Mouse (Mus musculus) regulatory T cell (primary cell): ENCODE data around the gene Mrpl10.

ENCODE experiments used
- in situ Hi-C: fragments of 300-600 bp; cut with MboI, MseI; formaldehyde crosslinking; loops from one replicate; pipeline ENCODE4 v1.15.1; 2025; ENCODE audit warnings: high pct_unique_total_duplicates

Mrpl10 gene

DNA sequence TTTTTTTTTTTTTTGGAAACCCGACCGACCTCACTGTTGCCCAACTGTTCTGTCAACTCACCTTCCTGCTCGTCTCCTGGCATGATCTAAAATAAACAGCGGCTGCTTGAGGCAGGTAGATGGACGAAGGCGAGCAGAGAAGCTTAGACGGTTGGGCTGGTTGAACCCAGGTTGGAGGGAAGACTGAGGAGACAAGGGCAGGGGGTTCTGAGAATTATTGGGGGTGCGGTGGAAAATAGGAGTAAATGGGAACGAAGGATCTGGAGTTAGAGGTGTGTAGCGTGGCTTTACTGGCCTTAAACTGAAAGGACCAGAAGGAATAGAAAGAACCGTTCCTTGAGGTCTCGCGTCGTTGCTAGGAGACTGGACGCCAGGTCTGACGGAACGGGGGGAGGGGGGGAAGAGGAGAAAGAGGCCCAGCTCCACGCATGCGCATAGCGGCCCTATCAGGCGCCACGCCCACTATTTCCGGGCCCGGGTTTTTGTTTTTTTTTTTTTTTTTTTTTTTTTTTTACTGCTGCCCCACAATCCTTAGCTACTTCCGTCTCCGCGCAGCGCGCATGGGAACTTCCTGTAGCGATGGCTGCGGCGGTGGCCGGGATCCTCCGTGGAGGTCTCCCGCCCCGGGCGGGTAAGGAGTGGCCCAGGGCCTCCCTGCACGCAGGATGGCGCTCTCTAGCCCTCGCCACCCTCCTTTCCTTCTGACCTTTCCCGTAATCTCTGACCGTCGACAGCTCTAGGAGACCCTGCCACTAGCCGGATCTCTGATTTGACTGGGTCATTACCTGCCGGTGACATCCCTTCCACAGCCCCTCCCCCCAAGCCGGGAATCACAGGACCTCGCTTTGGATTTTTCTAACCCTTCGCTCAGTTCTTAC lies at the start of gene Mrpl10, which contains the start of gene Lrrc46:
Mrpl10 (plus strand) TSS at position 539 of the 878 bp plus-strand sequence.
Lrrc46 (minus strand) TSS at position 386 of the 878 bp plus-strand sequence.
- in situ Hi-C loops = no loop called here

DNA sequence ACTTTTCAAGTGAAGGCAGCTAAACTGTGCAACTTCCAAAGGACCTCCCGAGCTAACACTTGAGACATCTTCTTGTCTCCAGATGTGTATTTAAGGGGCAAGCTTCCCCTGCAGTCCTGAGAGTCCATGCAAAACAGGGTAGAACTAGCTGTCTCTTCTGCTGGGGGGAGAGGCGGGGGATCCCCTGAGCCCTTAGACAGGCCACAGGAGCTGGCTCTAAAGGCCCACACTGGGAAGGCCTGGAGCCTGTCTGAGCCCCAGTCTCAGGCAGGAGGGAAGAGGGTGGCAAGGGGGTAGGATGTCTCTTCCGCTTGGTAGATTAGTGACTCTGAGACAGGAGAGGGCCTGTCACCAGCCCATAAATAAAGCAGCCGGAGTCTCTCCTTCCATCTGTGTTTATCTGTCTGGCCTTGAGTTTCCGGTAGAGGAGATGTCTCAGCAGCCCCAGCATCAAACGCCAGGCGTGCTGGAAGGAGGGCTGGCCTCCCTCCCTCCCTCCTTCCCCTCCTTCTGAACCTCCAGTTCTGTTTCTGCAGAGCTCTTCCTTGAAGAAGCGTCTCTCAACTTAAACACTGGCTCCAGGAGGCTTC lies 48.5 kb upstream of the Mrpl10 start:
- in situ Hi-C loops = no loop called here

DNA sequence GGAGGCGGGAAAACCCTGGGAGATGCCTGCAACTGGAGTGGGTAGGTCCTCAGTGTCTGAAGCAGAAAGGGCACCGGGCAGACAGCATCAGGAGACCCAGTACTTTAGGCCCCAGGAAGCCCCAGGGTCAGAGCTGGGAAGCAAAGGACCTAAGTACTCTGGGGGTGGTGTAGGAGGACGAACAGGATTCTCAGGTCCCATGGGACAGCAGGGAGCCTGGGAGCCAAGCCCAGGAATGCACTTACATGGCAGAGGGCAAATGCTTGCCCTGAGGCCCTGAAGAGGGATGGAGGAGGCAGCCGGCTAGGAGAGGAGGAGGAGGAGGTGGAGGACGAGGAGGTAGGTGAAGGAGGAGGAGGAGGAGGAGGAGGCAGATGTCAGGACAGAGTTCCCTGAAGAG lies 46.3 kb upstream of the Mrpl10 start:
- in situ Hi-C loops = no loop called here

DNA sequence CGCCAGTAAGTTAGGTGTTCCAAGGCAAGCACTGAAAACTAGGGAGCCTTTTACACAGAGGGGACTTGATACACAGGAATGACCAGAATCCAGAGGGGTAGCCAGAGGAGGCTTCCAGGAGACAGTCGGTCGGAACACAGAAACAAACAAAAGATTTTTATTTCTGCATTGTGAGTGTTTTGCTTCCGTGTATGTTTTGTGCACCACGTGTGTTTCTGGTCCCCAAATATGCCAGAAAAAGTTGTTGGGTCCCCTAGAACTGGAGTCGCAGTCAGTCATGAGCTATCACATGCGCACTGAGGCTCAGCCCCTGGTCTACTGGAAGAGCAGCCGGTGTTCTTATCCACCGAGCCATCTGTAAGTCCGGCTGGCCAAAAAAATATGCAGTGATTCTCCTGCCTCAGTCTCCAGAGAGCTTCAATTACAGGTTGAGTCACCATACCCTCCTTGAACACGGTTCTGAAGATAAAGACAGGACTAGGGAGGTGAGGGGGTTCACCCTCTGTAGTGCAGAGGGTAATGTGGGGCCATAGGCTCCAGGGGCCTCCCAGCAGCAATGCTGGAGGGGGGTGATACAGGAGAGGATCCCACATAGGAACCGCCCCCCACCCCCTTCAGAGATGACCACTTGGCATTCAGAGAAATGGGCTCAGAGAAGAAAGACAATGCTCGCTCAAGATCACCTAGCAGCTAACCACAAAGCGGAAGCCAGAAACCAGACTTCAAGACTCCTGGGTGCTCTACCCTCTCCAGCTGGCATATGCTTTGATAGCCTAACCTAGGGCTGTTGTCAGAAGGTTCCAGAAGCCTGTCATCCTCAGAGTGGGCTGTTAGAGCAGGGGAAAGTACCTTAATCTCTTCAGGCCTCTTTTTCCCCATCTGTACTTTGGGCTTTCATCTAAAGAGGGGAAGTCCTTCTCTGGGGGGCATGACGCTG lies 45.3 kb upstream of the Mrpl10 start:
- in situ Hi-C loops = no loop called here

DNA sequence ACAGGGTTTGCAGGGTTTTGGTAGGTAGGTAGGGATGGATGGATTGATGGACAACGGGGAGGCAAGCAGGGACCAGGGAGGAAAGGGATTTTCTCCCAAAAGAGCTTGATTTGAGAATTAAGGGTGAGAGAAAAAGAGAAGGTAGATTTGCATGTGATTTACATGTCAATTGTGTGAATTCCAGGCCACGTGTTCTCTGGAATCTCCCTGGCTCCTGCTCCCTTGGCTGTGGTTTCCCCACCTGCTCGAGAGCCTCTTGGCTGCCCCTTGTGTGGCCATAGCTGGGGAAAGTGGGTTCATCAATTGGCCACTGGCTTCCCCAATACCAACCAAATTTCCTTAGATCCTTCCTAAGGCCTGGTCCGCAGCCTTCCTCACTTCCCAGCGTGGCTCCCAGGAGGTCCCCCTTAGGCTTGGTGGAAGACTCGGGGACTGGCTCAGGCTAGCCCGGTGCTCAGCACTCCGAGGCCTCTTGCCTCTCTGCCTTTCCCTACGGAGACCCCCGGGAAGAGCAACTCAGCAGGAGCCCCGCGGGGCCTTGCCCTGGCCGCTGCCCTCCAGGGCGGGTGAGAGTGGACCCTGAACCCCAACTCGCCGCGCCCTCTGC lies 44.5 kb upstream of the Mrpl10 start:
- in situ Hi-C loops = no loop called here

DNA sequence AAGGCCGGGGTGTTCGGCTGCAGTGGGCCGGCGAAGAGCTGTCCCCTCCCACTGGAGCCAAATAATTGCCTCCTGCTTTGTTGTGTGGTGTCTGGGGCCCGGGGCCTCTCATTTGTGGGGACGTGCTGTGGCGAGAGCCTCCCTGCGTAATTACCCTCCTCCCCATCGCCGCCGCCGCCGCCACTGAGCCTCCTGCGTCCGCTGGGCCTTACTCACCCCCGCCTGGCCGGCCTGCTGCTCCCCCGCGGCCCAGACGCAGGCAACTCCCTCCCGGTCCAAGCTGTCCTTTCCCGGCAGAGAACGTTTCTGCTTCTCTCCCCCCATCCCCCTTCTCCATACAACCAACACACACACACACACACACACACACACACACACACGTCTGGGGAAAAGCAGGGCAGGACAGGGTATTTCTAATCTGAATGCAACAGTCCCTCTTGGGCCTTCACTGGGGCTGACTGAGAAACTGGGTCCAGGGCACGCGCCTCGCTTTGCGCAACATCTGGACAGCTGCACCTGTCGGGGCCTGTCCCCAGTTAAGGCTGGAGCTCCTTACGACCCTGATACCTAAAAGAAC lies 43.9 kb upstream of the Mrpl10 start:
- in situ Hi-C loops = no loop called here

DNA sequence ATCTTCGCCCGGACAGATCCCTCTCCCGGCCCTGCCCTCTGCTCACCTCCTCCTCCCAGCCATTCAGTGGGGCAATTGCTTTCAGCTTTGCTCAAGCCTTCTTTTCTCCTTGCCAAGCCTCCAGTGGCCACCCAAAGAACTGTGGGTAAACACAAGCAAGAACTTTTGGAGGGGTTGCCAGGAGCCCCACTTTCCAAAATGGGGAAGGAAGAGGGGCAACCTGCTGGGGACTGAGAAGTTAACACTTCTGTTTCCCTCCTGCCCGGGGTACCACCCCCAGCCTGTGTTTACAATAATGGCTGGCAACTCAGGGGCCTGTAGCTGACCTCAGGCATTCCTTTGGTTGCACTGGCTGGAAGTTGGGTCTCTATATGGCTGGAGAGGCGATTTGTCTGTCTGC lies 38.2 kb upstream of the Mrpl10 start:
- in situ Hi-C loops = loop anchor here (25.0 kb wide), 1 partner anchor 1141 kb away; no protein-coding TSS in a partner anchor

DNA sequence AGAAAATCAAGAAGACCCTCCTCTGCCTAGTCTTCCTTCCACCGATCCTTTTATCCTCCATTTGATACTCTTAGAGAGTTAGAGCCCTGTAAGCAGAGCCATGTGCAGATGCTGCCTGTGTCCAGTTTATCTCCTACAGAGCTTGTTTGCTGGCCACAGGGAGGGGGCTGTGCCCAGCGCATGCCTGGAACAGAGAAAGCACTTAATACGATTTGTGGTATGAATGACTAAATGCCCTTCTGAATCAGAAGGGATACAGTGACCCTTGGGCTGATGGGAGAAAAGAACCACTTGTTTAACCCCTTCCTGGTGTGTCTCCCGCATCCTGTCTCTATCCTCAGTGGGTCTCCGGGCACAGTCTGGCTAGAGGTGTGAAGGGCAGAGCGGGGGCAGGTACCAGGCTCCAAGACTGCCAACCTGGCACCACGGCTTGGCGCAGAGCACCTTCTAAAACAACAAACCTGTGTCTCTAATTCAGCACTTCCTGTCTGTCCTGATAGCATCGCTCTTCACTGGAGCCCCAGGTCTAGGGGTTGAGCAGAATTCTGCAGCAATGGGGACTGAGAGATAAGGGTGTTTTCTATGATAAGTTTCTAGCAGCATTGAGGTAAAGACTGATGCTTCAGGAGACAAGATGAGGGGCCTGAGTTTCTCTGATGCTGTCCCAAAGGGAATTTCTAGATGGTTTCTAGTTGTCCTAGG lies 34.1 kb upstream of the Mrpl10 start:
- in situ Hi-C loops = loop anchor here (25.0 kb wide), 1 partner anchor 1145 kb away; no protein-coding TSS in a partner anchor

DNA sequence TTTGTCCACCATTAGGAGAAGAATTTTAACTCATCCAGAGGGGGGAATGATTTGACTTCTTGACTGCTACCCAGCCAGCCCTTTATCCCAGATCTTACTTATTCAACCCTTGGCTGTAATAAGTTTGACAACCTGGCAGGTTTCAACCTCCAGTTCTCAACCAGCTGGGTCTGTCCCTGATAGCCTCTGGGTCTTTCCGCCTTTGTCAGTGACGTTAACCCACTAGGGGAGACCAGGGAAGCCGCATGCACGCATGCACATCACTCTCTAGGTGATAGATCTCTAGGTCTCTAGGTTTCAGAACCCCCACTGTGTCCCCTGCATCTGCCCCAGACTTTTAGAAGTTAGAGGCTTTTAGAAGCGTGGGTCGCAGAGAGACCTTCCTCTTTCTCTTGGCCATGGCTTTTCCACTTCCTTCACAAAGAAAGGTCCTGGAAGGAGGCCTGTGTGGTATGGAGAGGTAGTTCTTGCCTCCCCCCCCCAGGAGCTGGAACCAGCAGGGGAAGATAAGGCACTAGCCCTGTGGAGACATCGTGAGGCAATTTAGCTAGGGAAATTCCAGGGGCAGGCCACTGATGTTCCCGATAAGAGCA lies 32.1 kb upstream of the Mrpl10 start:
- in situ Hi-C loops = loop anchor here (25.0 kb wide), 1 partner anchor 1147 kb away; no protein-coding TSS in a partner anchor

DNA sequence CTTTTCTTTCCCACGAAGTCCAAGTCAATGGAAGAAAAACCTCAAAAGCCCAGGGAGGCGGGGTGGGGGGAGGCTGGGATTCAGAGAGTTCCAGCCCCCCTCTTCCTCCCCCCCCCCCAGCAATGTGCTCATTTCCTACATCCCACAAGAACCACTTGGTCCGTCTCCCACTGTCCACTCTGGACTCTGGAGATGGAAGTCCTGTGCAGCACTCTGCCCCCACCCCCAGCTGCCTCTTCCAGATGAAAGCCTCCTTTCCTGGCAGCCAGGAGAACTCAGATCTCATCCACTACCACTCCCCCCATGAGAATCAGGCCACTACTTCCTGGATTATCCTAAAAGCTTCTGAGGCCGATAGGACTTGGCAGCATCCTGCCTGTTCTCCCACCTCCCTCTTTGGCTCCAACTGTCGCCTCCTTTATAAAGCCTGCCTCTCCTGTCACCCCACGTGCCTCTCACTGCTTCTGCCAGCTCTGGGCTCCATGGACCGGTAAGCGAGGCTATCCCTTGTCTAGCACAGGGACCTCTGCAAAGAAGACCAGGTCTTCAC lies 28.2 kb upstream of the Mrpl10 start, which contains the start of gene Sp6:
Sp6 (plus strand) TSS at position 274 of the 550 bp plus-strand sequence.
- in situ Hi-C loops = loop anchor here (25.0 kb wide), 1 partner anchor 1151 kb away; no protein-coding TSS in a partner anchor

DNA sequence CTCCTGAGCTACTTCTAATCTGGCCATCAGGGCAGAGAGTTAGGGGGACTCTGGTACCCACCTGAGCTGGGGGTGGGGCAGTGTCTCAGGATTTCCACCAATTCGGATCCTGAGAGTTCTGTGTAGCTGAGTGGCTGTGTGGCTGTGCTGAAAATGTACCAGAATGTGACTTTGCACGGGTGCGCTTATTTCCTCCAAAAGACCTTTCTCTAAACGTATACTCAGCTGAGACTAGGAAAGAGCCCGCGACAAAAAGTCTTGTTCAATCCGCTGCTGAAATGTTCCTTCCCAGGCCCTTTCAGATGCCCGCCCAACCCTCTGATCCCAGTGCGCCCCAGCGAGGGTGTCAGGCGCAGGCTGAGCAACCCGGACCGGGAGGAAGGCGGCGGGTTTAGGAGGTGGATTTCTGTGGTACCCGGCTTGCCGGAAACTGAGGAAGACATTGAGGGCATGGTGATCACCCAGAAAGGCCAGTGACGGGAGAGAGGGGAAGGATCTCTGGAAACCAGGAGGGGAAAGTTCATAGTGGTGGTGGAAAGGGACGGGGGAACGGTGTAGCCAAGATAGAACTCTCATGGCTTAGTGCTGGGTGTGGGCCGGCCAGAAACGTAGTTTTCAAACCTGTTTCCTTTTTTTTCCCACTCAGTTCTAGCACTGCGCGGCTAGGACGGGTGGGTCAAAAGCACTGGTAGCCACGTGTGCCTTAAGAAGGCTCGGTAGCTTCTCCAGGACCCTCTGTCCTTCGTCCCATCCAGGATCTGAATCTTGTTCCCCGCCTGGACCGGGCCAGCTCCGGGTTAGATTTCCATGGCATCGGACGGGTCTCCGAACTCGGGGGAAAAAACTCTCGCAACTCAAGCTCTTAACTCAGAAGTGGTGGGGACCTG lies 23.4 kb upstream of the Mrpl10 start:
- in situ Hi-C loops = loop anchor here (25.0 kb wide), 1 partner anchor 1156 kb away; no protein-coding TSS in a partner anchor

DNA sequence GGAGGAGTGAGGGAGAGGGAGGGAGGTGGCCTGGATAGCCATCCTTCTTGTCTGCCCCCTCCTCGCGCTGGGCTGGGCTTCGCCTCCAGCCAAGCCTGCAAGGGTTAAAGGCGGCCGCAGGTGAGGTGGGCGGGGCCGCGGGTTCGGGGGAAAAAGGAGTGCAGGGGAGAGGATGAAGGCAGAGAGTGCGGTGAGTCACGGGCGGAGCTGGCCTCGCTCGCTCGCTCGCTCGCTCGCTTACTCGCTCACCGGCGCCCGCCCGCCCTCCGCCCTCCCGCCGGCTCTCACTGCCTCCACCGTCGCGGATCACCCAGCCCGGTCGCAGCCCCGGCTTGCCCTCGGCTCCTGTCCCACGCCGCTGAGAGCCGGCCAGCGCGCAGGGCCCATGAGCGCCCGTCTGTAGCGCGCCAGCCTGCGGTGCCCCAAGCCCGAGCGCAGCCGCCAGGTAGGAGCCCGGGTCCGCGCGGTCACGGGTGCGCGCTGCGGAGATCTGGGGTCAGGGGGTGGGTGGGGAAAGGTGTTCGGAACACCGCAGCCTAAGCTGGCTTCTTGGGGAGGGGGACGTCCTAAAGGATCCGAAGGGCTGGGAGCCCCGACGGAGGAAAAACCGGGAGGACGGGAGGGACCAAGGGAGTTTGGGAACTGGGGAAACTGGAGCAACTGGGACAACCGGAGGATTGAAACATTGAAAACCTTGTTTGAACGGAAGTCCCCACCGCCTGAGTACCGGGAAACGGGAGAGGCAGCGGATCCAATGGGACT lies 22.6 kb upstream of the Mrpl10 start:
- in situ Hi-C loops = loop anchor here (25.0 kb wide), 1 partner anchor 1156 kb away; no protein-coding TSS in a partner anchor

DNA sequence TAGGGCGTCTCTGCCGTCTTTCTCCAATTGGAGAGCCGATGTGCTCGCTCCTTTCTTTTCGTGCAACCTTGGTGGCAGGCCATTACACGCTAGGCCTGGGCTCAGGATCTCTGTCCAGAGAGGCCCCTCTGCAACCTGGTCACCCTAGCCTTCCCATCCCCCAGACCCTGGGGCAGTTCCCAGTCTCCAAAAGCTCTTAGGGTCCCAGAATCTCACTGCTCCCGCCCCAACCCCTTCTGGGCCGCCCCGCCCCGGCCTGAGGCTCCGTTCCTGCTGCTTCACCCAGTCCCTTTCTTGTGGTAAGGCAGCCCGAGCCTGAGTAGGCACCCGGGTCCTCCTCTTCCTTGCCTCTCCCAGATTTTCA lies 22.0 kb upstream of the Mrpl10 start:
- in situ Hi-C loops = loop anchor here (25.0 kb wide), 1 partner anchor 1157 kb away; no protein-coding TSS in a partner anchor

DNA sequence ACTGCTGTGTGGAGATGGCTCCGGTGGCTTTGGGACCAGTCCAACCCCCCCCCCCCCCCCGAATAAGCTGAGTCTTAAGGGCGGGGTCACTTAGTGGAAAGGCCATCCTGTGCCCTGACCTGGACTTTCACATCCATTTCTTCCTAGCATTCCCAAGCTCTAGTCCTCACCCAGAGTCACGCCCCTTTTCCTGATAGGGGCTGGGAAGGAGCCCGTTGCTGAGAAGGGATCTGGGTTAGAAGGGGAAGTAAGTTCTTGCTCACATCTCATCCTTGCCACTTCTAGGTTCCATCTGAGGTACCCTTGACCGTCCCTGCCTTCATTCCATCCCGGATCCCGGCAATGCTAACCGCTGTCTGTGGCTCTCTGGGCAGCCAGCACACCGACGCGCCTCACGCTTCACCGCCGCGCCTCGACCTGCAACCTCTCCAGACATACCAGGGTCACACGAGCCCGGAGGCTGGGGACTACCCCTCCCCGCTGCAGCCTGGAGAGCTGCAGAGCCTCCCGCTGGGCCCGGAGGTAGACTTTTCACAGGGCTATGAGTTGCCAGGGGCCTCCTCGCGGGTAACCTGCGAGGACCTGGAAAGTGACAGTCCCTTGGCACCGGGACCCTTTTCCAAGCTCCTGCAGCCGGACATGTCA lies 20.1 kb upstream of the Mrpl10 start:
- in situ Hi-C loops = loop anchor here (5.0 to 25.0 kb wide), 2 partner anchors 34 to 1159 kb away; no protein-coding TSS in a partner anchor

DNA sequence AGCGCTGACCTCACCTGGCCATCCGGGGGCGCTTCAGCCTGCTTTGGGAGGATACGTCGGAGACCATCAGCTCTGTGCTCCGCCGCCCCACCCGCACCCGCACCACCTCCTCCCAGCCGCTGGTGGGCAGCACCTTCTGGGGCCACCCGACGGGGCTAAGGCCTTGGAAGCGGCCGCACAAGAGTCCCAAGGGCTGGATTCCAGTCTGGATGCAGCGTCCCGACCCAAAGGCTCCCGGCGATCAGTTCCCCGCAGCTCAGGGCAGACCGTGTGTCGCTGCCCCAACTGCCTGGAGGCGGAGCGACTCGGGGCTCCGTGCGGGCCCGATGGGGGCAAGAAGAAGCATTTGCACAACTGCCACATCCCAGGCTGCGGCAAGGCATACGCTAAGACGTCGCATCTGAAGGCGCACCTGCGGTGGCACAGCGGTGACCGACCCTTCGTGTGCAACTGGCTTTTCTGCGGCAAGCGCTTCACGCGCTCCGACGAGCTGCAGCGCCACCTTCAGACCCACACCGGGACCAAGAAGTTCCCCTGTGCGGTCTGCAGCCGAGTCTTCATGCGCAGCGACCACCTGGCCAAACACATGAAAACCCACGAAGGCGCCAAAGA lies 19.4 kb upstream of the Mrpl10 start:
- in situ Hi-C loops = loop anchor here (5.0 to 25.0 kb wide), 2 partner anchors 35 to 1160 kb away; no protein-coding TSS in a partner anchor

DNA sequence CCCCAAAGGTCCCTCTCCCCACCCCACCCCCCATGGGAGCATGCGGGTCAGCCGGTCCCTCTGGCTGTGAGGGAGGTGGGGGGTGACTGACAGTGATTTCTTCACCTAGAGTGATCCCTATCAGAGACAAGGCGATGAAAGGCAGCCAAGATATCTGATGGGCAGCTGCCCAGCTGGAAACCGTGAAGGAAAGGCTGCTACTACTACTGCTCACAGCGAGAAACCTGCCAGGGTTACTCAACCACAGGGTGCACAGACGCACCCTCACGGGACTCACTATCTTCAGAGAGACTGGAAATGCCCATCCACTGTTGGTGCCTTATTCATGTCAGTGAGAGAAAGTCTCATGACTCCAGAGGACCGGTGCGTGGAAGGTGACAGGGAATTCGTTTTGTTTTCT lies 16.4 kb upstream of the Mrpl10 start:
- in situ Hi-C loops = loop anchor here (5.0 to 25.0 kb wide), 2 partner anchors 38 to 1163 kb away; no protein-coding TSS in a partner anchor
